Mouse (Mus musculus) gastrocnemius, adult 8-10 months (tissue): Measurements from ENCODE around the gene Nod1. TPM values are rescaled to one million over a fixed set of nuclear protein-coding genes. Genes with fewer than 3 reads are reported as not detected.
"Not testable (repeated sequence)": the region's sequence is repeated elsewhere in the genome, so short reads cannot be mapped to it uniquely, and the experiment has no call there.

ENCODE experiments used
- DNase-seq, 2 experiments: peaks; one replicate each; pipeline ENCODE4 v3.0.0; 2022; ENCODE audit warnings: low spot score in 2 of 2
- total RNA-seq, 4 experiments: library from RNA; stranded (reverse); gene quantifications; 2 replicates each; pipeline ENCODE4 v1.2.4; 2022

Nod1 gene
- total RNA-seq, 4 experiments from 2014 or later: 7.0 to 8.9 (median 7.9) TPM

DNA sequence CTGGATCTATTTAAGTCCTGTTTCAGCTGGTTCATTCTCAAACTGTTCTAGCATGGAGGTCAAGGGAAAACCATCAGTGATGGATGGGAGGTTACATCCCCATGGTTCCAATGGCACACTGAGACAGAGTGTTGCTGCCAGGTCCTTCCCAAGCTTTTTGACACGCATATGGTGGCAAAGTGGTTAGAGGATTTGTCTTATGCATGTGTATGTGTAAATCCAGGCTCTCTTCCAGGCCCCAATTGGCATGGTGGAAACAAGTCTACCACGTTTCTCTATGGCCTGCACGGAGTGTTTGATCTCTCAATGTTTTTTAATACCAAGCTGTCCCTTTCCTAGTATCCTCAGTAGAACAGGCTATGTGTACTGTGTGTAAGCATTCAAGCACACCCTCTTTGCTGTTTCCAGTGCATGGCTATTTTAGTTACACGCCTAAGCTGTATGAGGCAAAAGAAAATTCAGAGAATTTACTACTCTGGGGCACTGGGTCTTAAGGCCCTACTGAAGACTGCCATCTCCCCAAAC, 11.2 kb upstream of the Nod1 start:
- no peak for DNase-seq

DNA sequence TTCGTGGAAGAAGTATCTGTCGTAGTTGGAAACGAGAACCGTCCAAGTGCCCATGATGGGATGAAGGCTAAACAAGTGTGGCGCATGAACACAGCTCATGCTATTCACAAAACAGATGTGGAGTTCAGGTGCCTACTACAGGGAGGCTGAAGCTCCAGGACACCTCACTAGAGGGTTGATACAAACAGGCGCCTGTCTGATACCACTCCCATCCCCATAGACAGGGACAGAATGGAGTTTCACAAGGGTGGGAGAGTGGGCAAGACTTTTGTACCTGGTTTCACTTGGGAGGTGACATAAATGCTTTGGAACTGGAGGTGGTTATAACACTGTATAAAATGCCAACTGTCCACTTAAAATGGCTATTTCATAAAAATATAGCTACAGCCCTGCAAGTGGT, 7.0 kb upstream of the Nod1 start:
- no peak for DNase-seq

DNA sequence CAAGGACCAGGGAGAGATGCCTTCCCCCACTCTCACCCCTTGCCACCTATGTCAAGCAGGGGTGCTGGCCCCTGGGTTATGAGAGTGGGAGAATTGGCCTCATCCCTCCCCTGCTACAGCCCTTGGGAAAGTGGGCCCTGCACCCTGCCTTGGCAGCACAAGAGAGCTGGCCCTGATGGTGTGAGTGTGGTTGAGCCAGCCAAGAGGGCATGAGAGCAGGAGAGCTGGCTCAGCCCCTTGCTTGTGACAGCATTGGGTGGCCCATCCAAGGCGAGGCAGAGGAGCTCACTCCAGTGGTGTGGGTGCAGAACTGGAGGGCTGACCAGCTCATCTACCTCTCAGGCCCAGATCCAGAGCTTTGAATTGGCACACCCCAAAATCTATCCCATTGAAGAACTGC, 3.2 kb upstream of the Nod1 start:
- DNase-seq: no peak

DNA sequence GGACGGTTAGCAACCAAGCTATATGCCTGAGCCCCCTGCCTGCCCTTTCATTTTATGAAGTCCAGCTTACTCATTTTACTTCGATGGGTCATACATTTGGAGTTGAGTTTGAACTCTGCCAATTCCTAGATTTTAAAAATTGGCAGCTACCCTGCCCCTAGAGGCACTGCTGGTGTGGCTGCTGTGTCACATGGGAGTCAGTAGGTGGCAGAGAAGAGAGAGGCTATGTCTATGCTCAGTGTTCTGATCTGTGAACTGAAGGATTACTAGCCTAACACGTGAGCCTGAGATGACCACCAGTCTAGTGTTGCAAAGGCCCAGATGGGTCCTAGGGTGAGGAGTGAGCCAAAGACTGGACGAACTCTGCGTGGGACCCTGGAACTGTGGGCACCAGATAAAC, 2.1 kb upstream of the Nod1 start:
- DNase-seq: no peak

DNA sequence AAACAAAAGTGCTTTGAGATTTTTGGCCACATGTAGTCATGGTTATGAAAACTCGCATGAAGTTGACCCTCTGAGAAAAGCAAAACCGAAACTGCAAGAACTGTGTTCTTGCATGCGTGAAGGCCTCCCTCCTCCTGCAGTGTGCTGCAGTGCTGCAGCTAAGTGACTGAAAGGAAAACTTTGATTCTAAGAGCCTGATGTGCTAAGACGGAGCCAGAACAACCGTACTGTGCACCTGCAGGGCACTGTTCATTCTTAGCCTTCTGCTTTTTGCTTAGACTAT, 458 bp upstream of the Nod1 start:
- DNase-seq: no peak

DNA sequence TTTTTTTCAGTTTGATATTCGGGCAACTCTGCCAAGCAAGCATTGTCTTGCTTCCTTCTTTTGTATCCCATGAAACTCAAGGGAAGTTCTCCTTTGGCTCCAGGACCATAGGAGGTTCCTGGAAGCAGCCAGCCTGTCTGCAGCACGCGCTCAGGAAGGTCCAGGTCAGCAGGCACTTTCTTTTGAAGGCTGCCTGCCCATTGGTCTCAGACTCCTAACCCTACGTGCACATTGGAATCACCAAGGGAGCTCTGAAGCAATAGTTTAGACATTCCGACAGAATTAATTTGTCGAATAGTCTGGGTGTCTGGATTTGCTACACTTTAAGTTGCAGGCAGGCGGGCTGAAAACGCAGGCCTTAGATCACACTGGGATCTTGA, 691 bp downstream of the Nod1 start:
- DNase-seq: peak in 1 of 2 experiments; percentile 13

DNA sequence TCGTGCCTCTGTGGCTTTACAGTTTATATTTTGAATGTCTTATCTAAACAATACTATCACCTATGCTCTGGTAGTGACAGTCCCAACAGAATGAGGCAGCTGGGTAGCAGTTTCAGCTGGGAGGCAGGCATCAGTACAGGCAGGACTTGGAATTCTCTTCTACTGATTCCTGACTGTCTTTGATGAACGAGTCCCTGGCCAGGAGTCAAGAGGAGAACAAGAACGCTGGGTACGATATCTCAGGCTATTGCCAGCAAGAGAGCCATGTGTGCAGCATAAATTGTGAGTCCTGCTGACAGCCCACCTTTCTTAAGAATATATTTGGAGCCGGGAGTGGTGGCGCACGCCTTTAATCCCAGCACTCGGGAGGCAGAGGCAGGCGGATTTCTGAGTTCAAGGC, 1.9 kb downstream of the Nod1 start:
- DNase-seq: peak in 1 of 2 experiments; percentile 17

DNA sequence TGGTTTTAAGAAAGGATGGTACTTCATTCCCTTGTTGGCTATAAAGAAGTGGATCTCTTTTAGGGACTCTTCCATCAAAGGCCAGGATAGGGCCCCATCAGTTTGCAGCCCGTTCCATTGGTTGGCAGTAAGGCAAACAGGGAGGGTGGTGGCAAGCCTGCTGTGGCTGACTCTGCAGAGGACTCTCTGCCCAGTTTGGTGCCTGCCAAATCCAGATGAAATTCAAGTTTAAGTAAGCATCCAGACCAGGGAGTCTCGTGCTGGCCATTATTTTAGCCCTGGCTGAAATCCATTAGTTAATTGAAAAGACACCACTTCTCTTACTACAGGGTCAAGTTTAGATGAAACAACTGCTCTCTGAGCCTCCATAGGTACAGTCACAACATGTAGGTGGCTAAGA, 2.6 kb downstream of the Nod1 start:
- no peak for DNase-seq

DNA sequence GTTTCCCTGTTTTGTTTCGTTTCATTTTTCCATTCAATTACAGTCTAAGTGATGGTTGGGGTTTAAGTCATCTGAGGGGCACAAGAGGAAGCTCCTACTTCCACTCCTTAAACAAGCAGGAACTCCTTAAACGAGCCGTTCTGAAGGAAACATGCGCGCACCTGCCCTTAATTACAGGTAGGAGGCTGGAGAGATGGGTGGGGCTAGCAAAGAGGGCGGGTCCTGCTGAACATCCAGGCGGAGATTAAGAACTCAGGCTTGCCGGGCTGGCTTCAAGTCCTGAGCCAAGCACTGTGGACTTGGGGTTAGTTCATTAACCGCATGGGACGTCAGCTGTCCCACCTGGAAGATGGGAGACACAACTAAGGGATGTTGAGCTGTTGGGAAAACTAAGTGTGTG, 4.8 kb downstream of the Nod1 start:
- DNase-seq: no peak

DNA sequence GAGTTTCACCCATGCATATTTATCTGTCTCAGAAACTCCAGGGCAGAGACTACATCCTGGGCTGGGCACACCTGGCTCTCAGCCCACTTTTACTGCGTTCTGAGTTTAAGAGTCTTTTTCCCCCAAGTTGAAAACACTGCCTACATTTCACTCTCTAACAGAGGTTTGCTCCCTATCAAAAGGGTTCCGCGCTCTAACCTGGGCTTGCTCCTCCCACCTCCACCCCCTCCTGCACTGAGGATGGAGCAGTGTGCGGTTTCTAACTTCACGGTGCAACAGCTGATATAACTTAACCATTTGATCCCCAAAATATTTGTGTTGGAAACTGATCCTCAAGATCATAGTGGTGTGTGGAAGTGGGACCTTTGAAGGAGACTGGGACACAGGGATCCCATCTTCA, 7.2 kb downstream of the Nod1 start:
- DNase-seq: no peak

DNA sequence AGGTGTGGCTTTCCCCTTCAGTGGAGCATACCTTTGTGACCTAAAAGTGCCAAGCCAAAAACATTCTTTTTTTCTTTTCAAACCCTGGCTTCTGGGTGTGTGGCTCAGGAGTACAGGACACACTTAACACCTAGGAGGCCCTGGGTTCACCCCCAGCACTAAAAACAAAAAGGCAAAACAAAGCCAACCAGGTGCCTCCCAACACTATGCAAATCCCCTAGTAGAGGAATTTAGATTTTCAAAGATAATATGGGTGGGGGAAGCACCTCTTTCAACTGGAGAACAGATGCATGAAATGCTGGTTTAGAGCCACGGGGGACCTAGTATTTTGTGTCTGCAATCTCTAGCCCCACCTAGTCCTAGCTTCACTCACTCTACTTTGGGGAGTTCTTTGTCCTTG, 7.7 kb downstream of the Nod1 start:
- no peak for DNase-seq

DNA sequence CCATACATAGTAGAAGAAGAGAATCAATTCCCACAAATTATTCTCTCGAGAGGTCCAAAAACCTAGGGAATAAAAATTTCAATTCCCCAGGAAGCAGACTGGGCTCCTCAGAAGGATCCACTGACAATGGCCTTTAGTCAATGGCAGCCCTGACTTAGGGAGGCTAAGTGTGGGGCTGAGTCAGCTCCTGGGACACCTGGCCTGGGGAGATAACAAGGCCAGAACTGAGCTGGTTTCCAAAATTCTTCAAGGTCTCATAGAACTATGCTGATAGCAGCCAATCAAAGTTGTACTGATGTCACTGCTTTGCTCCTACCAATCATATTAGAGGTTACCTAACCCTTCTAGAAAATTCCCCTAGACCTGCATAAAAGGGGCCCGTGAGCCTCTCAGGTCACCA, 8.8 kb downstream of the Nod1 start:
- no peak for DNase-seq

DNA sequence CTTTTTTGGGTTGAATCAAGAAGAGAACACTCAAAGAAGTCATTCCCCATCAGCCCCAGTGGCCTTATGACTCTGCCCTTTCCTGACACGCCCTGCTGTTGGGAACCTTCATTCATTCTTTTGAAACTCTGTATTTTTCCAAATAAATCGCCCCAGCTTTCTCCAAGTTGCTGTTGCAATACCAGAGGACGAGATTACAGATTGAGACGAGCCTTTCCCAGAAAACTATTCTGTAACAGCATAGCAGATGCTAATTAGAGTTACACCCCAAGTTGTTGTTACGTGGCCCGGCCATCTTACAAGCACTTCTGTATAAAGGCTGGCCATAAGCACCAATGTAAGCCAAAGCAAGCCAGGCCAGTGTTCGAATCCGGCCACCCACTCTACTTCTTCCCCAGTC, 14.8 kb downstream of the Nod1 start:
- DNase-seq: no peak

DNA sequence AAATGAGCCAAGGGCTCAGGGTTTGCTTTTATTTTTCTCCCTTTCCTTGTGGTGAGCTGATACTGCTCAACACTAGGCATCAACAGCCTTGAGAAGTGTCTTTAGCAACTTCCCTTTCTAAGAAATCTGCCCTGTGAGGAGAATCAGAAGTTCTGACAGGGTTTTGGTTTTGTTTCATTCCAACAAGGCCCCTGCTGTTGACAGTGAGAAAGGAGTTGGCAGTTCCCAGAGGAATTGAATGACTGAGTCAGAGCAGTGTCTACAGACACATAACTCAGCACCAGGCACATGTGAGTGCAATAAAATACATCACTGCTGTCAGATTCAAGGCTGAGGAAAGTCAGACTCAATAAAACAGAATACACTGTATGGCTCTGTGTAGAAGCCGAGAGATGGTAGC, 16.0 kb downstream of the Nod1 start:
- DNase-seq: no peak

DNA sequence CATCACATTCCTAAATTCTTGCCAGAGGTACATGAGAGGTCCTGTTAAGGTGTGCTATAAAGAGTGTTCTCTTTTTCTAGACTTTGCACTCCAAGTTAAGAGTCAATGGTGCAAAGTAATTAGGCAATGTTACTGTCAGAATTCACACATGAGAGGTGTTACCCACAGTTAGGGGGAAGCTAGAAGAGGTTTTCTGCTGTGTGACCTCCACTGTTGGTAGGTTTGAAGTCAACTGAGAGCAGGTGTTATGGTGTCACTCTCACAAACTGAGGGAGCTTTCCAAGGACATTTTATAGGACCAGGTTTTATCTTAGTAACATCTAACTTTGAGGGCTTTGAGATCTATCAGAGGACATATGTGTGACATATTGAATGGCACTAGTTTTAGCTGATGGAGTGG, 16.5 kb downstream of the Nod1 start:
- DNase-seq: no peak

DNA sequence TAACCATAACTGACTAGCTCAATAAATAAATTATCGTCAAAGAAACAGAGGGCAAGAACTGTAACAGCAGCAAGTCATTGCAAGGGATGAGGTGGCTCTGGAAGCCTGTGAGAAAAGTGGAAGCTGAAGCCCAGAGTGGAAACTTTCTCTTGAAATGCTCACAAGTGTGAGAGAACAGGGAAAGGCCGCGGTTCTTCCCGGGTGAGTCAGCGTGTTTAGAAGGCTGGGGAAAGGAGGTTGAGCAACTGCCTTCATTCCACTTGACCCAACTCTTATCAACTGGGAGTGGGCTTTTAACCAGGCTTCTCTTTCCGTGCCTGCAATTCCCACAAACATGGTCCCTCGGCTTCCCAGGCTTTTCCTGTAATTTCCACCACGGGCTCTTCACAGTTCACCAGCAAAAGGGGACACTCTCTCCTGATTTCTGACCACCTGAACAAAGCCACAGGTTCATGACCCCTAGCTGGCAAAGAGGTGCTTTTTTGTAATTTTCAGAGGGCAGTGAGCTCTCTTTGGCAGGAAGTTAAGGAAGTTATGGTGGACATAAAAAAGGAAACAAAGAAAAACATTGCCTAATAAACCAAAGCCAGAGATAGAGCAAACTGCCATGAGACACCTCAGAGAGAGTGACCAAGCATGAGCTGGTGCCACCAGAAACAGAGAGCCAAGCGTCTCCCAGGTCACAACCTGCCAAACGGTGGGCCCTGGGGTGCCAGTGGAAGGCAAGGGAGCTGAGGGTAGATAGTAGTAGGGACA, 17.6 kb downstream of the Nod1 start:
- no peak for DNase-seq

DNA sequence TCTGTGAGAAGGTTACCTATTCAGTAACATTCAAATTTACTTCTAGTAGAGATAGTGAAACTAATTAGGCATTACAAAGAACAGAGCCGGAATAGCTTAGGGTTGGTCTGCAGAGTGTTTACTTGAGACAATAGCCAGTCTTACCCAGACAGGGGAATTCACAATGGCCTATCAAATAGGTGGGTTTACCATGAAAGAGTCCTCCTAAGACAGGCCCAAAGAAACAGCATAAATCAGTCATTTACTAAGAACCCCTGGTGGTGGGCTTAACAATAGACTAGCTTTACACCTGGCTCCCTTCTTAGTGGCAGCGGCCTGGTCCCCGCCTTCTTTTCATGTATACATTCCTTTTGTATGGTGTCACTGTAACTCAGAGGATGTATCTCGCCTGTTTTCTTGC, 19.0 kb downstream of the Nod1 start:
- not testable (repeated sequence) for DNase-seq

DNA sequence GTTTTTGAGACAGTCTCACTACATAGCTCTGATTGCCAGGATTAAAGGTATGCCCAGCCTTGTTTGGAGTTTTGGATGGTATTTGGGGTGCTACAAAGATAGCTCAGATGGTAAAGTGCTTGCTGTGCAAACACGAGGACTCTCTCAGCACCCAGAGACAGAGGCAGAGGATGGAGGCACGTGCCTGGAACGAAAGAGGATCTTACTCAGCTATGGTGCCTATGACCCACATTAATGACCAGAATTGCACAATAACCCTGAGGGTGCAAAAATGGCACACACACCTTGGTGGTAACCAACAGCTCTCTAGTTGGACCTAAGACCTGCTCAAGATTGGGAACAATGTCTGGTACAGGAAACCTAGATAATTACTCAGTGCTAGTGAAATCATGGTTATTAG, 19.9 kb downstream of the Nod1 start:
- DNase-seq: no peak

DNA sequence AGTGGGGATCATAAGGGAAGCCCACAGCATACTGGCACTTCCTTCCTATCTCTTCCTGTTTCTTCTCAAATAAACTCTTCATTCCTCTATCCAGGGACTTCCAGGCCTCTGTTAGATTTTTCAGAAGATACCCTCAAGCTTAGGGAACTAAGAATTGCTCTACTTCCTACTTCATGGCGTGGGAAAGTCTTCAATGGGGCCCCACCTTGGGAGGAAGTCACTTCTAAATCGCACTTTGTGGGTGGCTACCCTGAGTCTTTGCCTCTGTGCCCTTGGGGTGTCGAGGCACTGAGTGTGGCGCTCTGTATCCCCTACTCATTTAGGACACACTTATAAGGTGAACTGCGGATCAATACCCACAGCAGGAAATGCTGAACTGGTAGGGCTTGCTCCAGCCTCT, 23.7 kb downstream of the Nod1 start:
- DNase-seq: no peak

DNA sequence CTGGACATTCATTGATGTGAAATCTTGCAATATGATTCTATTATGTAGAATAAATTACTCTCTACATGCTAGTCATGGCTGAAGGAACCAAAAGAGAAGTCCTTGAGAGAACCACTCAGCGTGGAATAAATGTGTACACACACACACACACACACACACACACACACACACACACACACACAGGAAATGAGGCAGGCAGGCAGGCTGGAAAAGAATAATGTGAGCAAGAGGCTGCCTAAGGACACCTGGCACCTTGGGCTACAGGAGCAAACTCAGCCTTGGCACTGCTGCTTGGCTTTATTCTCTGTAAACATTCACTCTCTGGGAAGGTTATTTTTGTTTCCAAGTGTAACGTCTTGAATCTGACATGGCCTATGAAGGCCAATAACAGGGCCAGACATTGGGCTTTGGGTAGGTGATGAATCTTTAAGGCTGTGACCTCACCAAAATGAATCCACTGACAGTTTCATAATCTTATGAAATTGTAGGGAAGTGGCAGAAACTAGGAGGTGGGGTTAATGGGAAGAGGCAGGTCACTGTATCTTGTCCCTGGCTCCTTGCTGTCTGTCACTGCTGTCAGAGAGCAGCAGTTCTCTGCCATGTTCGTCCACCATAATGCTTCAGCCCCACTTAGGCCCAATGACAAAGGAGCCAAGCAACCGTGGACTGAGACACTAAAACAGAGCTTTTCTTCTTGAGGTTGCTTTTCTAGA, 26.0 kb downstream of the Nod1 start:
- DNase-seq: no peak

DNA sequence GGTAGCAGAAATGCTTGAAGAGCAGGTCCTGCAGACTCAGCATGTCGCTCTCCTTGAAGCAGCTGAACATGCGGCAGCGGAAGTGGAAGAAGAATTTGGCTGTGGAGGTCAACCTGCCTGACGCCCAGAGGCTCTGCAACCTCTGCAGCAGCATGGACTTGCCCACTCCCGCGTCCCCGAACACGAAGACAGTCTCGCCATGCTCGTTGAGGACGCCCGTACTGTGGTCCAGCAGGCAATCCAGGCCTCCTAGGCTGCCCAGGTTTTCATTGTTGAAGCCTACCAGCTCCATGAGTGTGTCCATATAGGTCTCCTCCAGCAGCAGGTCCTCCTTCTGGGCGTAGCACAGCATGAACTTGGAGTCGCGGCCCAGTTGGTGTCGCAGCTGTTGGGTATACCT, 27.9 kb downstream of the Nod1 start:
- no peak for DNase-seq

DNA sequence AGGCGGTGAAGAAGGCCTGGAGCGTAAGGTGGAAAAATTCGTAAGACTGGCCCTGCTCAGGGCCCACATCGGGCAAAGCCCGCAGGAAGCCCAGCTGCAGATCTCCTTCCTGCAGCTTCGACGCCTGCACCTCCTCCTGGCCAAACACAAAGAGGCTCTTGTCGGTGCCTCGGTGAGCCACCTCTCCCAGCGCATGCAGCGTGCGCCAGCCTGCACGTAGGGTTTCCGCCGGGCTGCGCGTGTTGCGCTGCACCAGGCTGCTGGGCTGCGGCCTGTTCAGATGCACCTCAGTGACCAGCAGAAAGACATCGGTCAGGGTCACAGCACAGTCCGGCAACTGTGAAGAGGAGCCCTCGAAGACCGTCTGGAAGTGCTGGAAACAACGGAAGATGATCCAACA, 28.7 kb downstream of the Nod1 start:
- no peak for DNase-seq

DNA sequence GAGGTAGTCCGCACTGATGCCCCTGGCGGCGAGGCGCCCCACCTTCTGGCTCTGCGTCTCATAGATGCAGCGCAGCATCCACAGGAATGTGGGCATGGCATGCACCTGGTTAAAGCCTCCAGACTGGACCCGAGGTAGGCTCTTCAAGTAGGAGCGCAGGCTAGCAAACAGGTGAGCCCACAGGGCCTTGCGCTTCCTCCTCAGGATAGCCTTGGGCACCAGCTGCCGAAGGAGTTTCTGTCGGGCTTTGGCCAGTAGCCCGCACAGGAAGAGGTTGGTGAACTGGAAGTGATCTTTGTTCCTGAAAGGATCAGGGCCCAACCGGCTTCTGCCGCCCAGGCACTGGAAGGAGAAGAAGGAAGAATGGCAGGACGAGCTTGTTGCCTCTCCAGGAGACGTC, 29.1 kb downstream of the Nod1 start:
- DNase-seq: no peak
